Mouse (Mus musculus) skeletal muscle tissue, postnatal 0 days (tissue): ENCODE data around the gene Pet2. TPM values are rescaled to one million over a fixed set of nuclear protein-coding genes. Genes with fewer than 3 reads are reported as not detected.

Source experiments
- polyA plus RNA-seq: library from polyadenylated mRNA; unstranded; fragments of >200 nt; fragmentation: Nextera tagmentation; extraction: Ambion mirVana; gene quantifications from 2 replicates; pipeline ENCODE4 v1.2.1, GENCODE M21; 2015

Gene Pet2
- polyA plus RNA-seq: not detected in 2 replicates

GRCm38 (mm10) chrX:89409589-89409988 is at the start of gene Pet2:
Gene Pet2, minus strand, starts transcription at chrX:89409689.

